Mouse (Mus musculus) hindlimb bud, embryonic 11.5 days (tissue): ENCODE results near the gene S100pbp.

Experiments
- DNase-seq: peaks from one replicate; pipeline ENCODE4 v3.0.0-alpha.2; 2012; ENCODE audit warnings: low read depth, low spot score; ENCODE audit errors: extremely low spot score

S100pbp gene

DNA sequence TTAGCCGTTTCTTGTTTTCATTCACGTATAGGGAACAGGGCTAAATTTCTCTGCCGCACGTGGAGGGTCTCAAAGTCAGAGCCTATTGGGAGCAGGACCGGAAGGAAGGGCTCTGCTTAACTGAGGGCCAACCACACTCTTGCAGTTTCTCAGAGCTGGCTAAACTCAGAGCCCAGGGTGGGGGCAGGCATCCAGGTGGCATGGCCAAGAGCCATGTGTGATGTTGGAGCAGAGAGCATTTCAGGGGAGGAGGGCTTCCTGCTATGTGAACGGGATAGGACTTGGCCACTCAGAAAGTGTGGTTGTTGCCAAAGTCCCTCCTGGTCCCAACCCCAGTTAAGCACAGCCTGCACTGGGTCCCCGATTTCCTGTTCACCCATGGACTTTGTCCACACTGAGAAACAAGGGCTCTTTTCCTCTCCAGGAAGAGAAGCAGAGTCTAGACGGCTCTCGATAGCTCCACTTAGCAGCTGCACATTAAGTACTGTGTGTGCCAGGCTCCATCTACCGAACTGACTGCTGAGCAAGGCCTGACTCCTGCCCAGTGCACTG, 82.1 kb downstream of the S100pbp start:
- no peak for DNase-seq

- DNase-seq, result no peak
Measured at GRCm38 (mm10) chr4:129106073-129106472, 83.5 kb downstream of the S100pbp start.

GRCm38 (mm10) chr4:129105356-129105755, 84.2 kb downstream of the S100pbp start, which contains the start of gene Tmem54:
Tmem54 (plus strand) TSS chr4:129105548.
- DNase-seq, result no peak

DNA sequence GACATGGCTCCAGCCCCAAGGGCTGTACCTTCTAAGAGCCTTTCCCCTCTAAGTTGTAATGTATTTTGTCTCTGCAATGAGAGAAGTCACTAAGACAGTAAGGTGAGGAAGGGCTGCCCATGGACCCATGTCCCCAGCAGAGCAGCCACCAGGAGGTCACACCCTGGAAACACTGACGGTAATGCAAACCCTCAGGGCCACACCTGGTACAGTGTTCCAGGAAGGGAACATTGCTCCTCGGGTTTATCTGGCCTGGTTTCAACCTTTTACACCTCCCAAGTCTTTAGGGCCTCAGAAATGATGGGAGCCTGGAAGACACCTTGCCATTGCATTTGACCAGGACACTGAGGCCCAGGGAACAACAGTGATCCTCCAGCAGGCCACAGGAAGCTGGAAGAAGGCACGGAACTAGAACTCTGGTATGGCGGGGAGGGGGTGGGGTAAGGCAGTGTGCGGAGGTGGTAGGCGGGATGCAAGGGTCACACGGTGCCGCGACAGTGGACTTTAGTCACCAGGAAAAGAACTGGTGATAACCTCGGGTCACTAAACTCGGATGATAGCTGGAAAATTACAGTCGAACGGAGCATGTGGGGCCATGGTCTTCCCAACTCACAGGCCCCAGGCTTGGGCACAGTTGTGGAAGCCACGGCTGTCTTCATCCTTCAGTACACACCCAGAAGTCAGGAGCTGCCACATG, 87.2 kb downstream of the S100pbp start:
- no peak for DNase-seq
